Mouse (Mus musculus) hindbrain, embryonic 13.5 days (tissue): ENCODE measurements around the gene Nab2. TPM values are rescaled to one million over a fixed set of nuclear protein-coding genes. Genes with fewer than 3 reads are reported as not detected.
"Not testable (repeated sequence)": the region's sequence is repeated elsewhere in the genome, so short reads cannot be mapped to it uniquely, and the experiment has no call there.

ENCODE experiments used
- ATAC-seq: fragments of 200-750 bp; cut with Nextera tagmentation; 2 replicates; pipeline ENCODE4 v1.8.0; 2017; ENCODE audit warnings: moderate TSS enrichment; ENCODE audit not compliant: low FRiP score
- H3K27ac ChIP-seq: fragments of 300-500 bp; sonication (generic); 2 replicates; pipeline ENCODE4 v1.5.1; 2015; ENCODE audit warnings: inconsistent platforms, mild to moderate bottlenecking, moderate library complexity
- H3K27me3 ChIP-seq: fragments of 300-500 bp; sonication (generic); 2 replicates; pipeline ENCODE4 v1.6.1; 2015; ENCODE audit warnings: mild to moderate bottlenecking, inconsistent platforms
- H3K36me3 ChIP-seq: fragments of 300-500 bp; sonication (generic); 2 replicates; pipeline ENCODE4 v1.6.1; 2015; ENCODE audit warnings: mild to moderate bottlenecking, inconsistent platforms
- H3K4me1 ChIP-seq: fragments of 300-500 bp; sonication (generic); replicated peaks from 2 replicates; pipeline ENCODE4 v1.6.1; 2015; ENCODE audit warnings: inconsistent platforms
- H3K4me2 ChIP-seq: fragments of 300-500 bp; sonication (generic); 2 replicates; pipeline ENCODE4 v1.6.1; 2015; ENCODE audit warnings: inconsistent platforms, mild to moderate bottlenecking, moderate library complexity
- H3K4me3 ChIP-seq: fragments of 300-500 bp; sonication (generic); 2 replicates; pipeline ENCODE4 v1.5.1; 2015; ENCODE audit warnings: mild to moderate bottlenecking, inconsistent platforms
- H3K9ac ChIP-seq: fragments of 300-500 bp; sonication (generic); 2 replicates; pipeline ENCODE4 v1.6.1; 2015; ENCODE audit warnings: mild to moderate bottlenecking, inconsistent platforms
- H3K9me3 ChIP-seq: fragments of 300-500 bp; sonication (generic); 2 replicates; pipeline ENCODE4 v1.6.1; 2016; ENCODE audit warnings: inconsistent platforms
- WGBS: fragments of 180-500 bp; shearing (Covaris S2); methylation state at CpG from one replicate; pipeline ENCODE4 v1.1.7; 2015; 5-methylcytosine and 5-hydroxymethylcytosine counted together
- polyA plus RNA-seq: library from polyadenylated mRNA; unstranded; fragments of >200 nt; fragmentation: Nextera tagmentation; extraction: Ambion mirVana; gene quantifications from 2 replicates; pipeline ENCODE4 v1.2.1, GENCODE M21; 2015

The Nab2 gene
- polyA plus RNA-seq, 1 experiment from 2014 or later: 2.3 TPM

GRCm38 (mm10) chr10:127658076-127658475 is 10.3 kb downstream of the Nab2 start:
- Histone ChIP-seq H3K9me3 (no peaks in the 10 kb centered on the region), H3K4me2 (no peak overlapping the region), H3K27ac (no peak overlapping the region), H3K4me1 (peaks cover 19% of the 10 kb centered on the region), H3K36me3 (no peaks in the 10 kb centered on the region), H3K27me3 (peaks cover 46% of the 10 kb centered on the region), H3K9ac (no peak overlapping the region), H3K4me3 (no peak overlapping the region)
- 30% methylated on average over 6 of the region's 6 CpGs for WGBS
- ATAC-seq: no peak

- not testable (repeated sequence) for H3K4me3 ChIP-seq, H3K9me3 ChIP-seq, H3K4me2 ChIP-seq, H3K27ac ChIP-seq, ATAC-seq, H3K36me3 ChIP-seq, H3K9ac ChIP-seq
- Histone ChIP-seq H3K4me1 (peaks cover 14% of the 10 kb centered on the region), H3K27me3 (peaks cover 41% of the 10 kb centered on the region)
- WGBS: 57% methylated on average over 6 of the region's 6 CpGs
These were observed 10.8 kb downstream of the Nab2 start for GRCm38 (mm10) chr10:127657617-127658016.

DNA sequence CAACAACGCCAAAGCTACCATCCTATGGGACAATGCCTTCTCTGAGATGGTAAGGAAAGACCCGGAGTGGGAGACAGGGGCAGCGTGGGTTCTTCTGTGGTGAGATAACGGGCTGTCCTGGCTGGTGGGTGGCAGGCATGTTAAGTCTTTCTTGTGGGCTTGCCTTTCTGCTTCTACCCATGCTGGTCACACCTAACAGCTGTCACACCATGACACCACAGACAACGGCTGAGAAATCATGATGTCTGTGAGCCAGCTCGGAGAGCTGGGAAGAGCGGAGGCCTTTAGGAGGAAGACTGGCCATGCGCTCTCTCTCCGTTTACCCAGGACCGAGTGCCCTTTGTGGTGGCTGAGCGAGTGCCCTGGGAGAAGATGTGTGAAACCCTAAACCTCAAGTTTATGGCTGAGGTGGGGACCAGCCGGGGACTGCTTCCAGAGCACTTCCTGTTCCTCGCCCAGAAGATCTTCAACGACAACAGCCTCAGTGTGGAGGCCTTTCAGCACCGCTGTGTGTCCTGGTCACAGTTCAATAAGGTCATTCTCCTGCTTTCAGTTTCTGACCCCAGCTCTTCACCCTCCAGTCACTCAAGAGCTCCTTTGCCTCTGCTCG is 13.3 kb downstream of the Nab2 start:
- no peak overlapping the region for H3K9ac ChIP-seq
- H3K36me3 ChIP-seq: no peaks in the 10 kb centered on the region
- no peak overlapping the region for H3K27ac ChIP-seq
- peaks cover 20% of the 10 kb centered on the region for H3K27me3 ChIP-seq
- H3K4me2 ChIP-seq: no peak overlapping the region
- WGBS: 76% methylated on average over 16 of the region's 16 CpGs
- H3K4me1 ChIP-seq: no peaks in the 10 kb centered on the region
- no peak overlapping the region for H3K4me3 ChIP-seq
- no peak for ATAC-seq
- no peaks in the 10 kb centered on the region for H3K9me3 ChIP-seq

GRCm38 (mm10) chr10:127652906-127653638 is 15.3 kb downstream of the Nab2 start:
- no peak overlapping the region for H3K27ac ChIP-seq
- H3K4me1 ChIP-seq: no peaks in the 10 kb centered on the region
- no peak overlapping the region; the same call in 1 of the 2 replicates for H3K4me3 ChIP-seq
- no peaks in the 10 kb centered on the region for H3K36me3 ChIP-seq
- no peaks in the 10 kb centered on the region for H3K9me3 ChIP-seq
- 54% methylated on average over 21 of the region's 21 CpGs for WGBS
- H3K4me2 ChIP-seq: peak overlapping the region; percentile 22; the same call in 1 of the 2 replicates
- no peak overlapping the region for H3K9ac ChIP-seq
- no peak for ATAC-seq
- 0 out of 2 replicates have a peak, but pooled peaks cover 5% of the 10 kb centered on the region for H3K27me3 ChIP-seq

- 67% methylated on average over 2 of the region's 2 CpGs for WGBS
- H3K27me3 ChIP-seq: peaks cover 40% of the 10 kb centered on the region
- no peak overlapping the region for H3K9ac ChIP-seq
- no peaks in the 10 kb centered on the region for H3K36me3 ChIP-seq
- peaks cover 21% of the 10 kb centered on the region for H3K4me1 ChIP-seq
- no peak overlapping the region for H3K4me3 ChIP-seq
- no peak overlapping the region for H3K27ac ChIP-seq
- no peak overlapping the region for H3K4me2 ChIP-seq
- no peak for ATAC-seq
- H3K9me3 ChIP-seq: no peaks in the 10 kb centered on the region
These were observed 22.6 kb downstream of the Nab2 start for GRCm38 (mm10) chr10:127645791-127646190.

- H3K4me2 ChIP-seq: peak overlapping the region; percentile 54
- no peak overlapping the region for H3K27ac ChIP-seq
- peak; percentile 26; the same call in 1 of the 2 replicates for ATAC-seq
- H3K4me1 ChIP-seq: peaks cover 21% of the 10 kb centered on the region
- no peaks in the 10 kb centered on the region for H3K36me3 ChIP-seq
- WGBS: 3% methylated on average over 25 of the region's 25 CpGs
- peak overlapping the region; percentile 35 for H3K4me3 ChIP-seq
- H3K9me3 ChIP-seq: no peaks in the 10 kb centered on the region
- peaks cover 46% of the 10 kb centered on the region for H3K27me3 ChIP-seq
- H3K9ac ChIP-seq: peak overlapping the region; percentile 61
These were observed 24.7 kb downstream of the Nab2 start for GRCm38 (mm10) chr10:127643553-127644238.

- Histone ChIP-seq H3K4me1 (peaks cover 21% of the 10 kb centered on the region), H3K9ac (peak within 1 kb of the TSS; percentile 61), H3K4me2 (peak within 1 kb of the TSS; percentile 54), H3K27ac (peak within 1 kb of the TSS; percentile 52), H3K4me3 (peak within 1 kb of the TSS; percentile 35), H3K27me3 (peaks cover 46% of the 10 kb centered on the region), H3K36me3 (no peaks in the 10 kb centered on the region), H3K9me3 (no peaks in the 10 kb centered on the region)
- ATAC-seq: peak; percentile 47
- 6% methylated on average over 37 of the region's 37 CpGs for WGBS
These were observed 25.4 kb downstream of the Nab2 start, which contains the start of gene Stat6 for GRCm38 (mm10) chr10:127642772-127643552. TSS of gene Stat6 (plus strand) at chr10:127642986.

- peaks cover 21% of the 10 kb centered on the region for H3K4me1 ChIP-seq
- WGBS: 6% methylated on average over 19 of the region's 19 CpGs
- H3K36me3 ChIP-seq: no peaks in the 10 kb centered on the region
- peak overlapping the region; percentile 35 for H3K4me3 ChIP-seq
- H3K4me2 ChIP-seq: peak overlapping the region; percentile 54
- peaks cover 46% of the 10 kb centered on the region for H3K27me3 ChIP-seq
- peak overlapping the region; percentile 52 for H3K27ac ChIP-seq
- H3K9ac ChIP-seq: no peak overlapping the region
- H3K9me3 ChIP-seq: no peaks in the 10 kb centered on the region
- ATAC-seq: peak; percentile 72
These were observed 26.3 kb downstream of the Nab2 start for GRCm38 (mm10) chr10:127641861-127642771.

DNA sequence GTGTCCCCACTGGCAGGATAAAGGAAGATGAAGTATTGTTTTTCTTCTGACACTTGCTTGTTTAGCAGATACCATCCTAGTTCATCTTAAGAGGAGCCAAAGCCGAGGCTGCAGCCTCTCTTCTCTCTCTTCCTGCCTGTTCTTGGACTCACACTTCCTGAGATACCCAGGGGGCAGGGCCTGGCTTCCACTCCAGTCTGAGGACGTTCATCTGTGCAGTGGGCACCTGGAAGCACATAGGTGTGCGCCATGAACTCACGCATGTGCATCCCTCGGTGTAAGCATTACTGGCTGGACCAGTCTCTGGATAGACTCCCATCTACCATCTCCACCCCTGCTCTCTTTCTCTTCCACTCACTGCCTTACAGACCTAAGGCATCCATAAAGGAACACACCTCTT is 27.9 kb downstream of the Nab2 start:
- Histone ChIP-seq H3K27me3 (peaks cover 46% of the 10 kb centered on the region), H3K36me3 (no peaks in the 10 kb centered on the region), H3K4me2 (no peak overlapping the region), H3K9ac (no peak overlapping the region), H3K4me3 (no peak overlapping the region), H3K4me1 (peaks cover 21% of the 10 kb centered on the region), H3K9me3 (no peaks in the 10 kb centered on the region), H3K27ac (no peak overlapping the region)
- 80% methylated on average over 5 of the region's 5 CpGs for WGBS
- ATAC-seq: no peak

- H3K4me2 ChIP-seq: no peak overlapping the region
- H3K4me1 ChIP-seq: no peaks in the 10 kb centered on the region
- no peak overlapping the region for H3K9ac ChIP-seq
- H3K27me3 ChIP-seq: no peaks in the 10 kb centered on the region
- no peaks in the 10 kb centered on the region for H3K9me3 ChIP-seq
- no peaks in the 10 kb centered on the region for H3K36me3 ChIP-seq
- WGBS: 82% methylated on average over 7 of the region's 7 CpGs
- ATAC-seq: no peak
- H3K27ac ChIP-seq: no peak overlapping the region
- H3K4me3 ChIP-seq: no peak overlapping the region
These were observed 35.6 kb downstream of the Nab2 start for GRCm38 (mm10) chr10:127632668-127633271.
